Mouse (Mus musculus) gastrocnemius, adult 18-20 months (tissue): ENCODE results near the gene Arhgap4. TPM values are rescaled to one million over a fixed set of nuclear protein-coding genes. Genes with fewer than 3 reads are reported as not detected.

ENCODE experiments used
- DNase-seq: peaks from one replicate; pipeline ENCODE4 v3.0.0; 2021; ENCODE audit warnings: low spot score
- total RNA-seq, 2 experiments: library from RNA; stranded (reverse); gene quantifications; 2 replicates each; pipeline ENCODE4 v1.2.3; 2021

The Arhgap4 gene
- total RNA-seq, 2 experiments from 2014 or later = 0.33 to 0.43 TPM

DNA sequence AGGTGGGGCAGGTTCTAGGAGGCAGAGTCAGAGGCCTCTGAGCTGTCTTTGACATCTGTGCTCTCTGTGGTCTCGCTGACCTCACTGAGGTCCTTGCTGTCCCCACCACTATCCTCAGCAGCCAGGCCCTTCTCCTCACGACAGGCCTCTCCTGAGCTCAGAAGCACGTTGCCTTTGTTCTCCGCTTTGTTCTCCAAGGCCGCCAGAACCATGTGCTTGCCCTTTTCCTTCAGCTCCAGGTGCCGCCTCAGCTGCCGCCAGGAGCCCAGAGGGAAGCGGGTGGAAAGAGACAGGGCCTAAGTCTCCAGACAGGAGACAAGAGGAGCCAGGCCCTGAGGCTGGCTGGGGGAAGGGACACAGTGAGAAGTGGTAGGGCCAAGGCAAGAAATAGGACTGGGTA lies 4.7 kb downstream of the Arhgap4 start:
- no peak for DNase-seq

DNA sequence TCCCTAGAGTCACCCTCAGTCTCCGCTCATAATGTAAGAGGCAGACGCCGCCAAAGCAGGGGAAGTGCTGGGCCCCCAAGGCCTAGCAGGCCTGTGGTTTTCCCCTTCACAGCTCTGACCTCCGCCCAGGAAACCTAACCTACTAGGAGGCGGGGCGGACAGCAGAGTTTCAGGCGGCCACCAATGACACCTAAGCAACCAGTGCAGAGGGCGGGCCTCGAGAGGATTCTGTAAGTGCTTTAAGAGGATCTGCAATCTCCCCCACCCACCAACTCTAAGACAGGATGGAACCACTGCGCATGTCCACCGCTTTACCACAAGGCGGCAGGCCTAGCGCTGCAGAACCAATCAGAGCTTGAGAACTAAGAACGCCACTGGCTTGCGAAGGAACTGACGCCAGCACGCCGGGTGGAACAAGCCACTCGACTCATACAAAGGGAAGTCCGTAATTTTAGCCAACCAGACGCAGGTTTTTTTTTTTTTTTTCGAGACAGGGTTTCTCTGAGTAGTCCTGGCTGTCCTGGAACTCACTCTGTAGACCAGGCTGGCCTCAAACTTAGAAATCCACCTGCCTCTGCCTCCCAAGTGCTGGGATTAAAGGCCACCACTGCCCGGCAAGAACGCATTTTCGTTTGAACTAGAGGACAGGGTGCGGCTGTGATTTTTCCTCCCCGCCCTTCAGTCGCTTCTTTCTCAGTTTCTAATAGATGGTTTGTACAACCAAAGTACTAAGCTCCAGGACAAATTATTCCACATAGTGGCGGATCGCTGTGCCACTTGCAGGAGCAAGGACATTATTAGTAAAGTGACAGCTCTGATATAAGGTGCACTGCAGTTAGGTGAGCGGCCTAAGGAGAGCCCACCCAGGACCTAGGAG lies 6.6 kb downstream of the Arhgap4 start:
- DNase-seq = peak; percentile 91

DNA sequence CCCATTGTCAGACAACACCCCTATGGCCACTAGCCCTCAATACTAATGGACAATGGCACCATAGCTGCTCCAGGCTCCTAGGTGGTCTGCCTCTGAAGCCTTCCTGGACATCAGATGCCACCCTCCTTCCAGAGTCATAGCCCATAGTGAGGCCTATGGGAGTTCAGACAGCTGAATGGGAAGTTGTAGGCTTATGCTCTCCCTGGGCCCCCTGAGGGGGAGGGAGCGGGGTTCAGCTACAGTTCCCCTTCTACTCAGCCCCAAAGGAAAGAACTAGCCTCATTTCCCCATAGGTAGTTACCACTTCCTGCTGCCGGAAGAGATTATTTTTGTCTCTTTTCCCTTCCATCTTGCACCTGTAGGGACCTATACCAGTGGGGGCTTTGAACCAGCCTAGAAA lies 10.1 kb downstream of the Arhgap4 start:
- no peak for DNase-seq

DNA sequence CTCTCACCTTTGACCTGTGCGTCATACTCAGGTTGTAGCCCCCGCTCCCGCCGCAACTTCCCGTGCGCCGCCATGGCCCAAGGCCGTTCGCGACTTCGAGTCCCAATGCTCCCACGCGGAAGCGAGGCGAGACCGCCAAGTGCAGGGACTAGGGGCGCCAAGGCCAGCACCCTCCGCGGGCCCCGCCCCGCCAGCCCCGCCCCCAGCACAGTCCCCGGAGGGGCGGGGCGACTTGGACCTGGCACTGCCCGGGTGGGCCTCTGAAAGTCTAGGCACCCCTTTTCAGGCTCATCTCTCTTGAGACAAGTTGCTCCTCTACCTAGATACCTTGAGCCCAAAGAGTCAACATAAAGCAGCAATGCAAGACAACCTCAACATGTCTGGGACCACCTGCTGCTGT lies 10.5 kb downstream of the Arhgap4 start:
- DNase-seq = no peak

DNA sequence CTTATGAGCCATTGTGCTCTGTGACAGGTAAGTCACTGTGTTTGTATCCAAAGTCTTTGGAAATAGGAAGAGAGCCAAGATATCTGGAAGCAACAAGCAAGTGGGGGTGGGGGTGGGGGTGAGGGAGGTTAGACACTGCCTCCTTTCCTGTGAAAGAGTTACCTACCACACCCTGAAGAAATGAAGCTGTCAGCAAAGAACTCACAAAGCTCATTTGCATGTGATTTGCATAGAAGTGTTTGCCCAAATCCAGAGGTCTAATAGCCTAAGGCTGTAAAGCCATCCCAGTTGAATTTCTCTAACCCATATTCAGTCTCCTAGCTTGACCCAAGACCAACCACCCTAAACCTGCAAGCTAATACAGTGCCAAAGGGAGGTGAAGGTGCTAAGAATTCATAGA lies 11.2 kb downstream of the Arhgap4 start:
- DNase-seq = no peak

DNA sequence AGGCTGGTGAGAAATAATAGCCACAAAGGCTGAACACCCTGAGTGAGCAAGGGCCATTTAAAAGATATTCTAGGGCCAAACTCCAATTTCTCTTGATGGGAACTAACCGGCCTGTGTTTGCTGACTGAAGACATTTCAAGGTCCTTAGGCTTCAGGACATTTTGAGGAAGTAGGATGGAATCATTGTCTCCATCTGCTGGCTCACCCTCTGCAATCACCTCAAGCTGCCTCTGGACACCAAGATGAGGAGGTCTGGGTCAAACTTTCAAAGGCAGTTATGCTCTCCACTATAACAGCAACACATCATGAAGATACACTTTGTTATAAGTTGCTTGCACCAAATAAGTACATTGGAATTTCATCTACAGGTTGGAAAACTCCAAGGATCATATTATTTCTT lies 11.6 kb downstream of the Arhgap4 start:
- DNase-seq = no peak

DNA sequence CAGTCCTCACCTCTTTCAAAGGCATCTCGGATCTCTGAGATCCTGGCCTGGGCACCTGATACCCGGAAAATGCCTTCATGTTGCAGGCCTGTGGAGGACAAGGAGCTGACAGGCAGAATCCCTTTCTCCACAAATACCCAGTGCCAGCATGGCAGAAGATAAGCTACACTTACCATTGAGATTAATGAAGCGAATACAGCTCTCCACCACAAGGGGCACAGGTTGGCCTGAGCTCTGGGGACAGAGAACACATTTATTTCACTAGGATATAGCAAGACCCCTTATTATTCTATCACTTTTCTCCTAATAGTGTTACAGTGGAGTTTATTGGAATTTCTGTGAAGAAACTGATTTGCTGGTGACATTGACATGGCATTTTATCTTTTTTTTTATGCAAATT lies 23.7 kb downstream of the Arhgap4 start:
- DNase-seq = no peak

DNA sequence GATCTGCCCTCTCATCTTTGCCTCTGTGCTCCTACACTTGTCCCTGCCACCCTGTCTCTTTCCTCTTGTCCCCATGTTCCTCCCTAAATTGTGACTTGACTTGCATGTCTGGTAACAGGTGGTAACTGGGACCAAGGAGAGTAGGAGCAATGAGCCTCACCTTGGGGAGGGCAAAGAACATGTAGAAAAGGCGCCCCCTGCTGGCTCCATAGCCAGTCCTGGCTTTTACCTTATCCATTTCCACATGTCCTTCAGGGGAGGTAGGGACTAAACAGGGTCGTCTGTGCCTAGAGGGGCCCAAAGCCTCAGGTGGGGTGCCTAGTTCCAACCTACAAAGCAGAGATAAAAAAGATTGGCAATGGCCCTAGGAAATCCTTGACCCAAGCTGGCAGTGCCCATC lies 26.0 kb downstream of the Arhgap4 start, which contains the start of gene L1cam:
L1cam (minus strand) TSS at position 387 of the 400 bp plus-strand sequence.
- peak; percentile 28 for DNase-seq

DNA sequence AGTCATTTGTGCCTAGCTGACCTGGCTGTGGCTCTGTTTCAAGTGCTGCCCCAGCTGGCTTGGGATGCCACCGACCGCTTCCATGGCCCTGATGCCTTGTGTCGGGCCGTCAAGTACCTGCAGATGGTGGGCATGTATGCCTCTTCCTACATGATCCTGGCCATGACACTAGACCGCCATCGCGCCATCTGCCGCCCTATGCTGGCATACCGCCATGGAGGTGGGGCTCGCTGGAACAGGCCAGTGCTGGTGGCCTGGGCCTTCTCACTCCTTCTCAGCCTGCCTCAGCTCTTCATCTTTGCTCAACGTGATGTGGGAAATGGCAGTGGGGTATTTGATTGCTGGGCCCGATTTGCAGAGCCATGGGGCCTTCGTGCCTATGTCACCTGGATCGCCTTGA lies 28.8 kb downstream of the Arhgap4 start:
- no peak for DNase-seq

DNA sequence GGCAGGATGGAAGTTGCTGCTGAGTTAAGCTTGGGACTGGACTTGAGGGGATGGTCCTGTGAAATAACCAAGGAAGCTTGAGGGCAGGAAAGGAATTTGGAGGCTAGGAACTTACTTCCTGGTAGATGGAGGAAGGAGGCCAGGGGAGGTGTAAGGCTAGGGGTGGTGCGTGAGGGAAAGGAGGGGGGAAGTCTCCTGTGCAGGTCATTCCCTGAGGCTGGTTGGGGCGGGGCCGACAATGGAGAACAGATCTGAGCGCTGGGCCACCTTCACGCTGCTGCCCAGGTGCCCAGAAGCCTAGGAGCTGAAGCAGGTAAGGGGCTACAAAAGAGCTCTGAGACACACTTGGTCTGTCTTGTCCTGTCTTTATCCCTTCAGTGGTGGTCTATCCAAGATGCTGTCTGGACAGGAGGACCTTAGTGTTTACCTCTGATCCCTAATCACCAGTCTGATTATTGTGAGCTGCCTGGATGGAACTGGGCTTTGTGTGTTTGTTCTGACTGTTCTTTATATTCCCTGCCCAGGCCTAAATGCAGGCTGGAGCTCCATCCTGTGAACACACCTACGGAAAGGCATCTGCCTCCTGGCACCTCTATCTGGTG lies 30.0 kb downstream of the Arhgap4 start, which contains the start of gene Avpr2:
Avpr2 (plus strand) TSS at position 552 of the 602 bp plus-strand sequence.
- DNase-seq = no peak

DNA sequence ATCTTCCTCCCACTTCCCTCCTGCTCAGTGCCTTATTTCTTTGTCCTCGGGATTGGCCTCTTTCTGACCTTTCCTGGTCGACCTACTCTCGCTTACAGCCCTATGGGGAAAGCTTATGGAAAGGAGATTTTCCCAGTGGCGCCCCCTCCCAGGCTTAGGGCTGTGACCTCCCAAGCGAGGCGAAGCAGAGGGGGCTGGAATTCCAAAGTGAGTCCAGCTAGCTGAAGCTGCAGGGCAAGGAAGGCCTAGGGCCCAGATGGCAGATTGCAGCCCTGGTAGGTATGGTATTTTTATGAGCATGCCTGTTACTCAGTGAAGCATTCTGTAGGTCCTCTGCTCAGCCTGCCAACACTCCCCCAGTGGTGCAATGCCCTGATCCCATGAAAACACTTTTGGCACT lies 40.2 kb downstream of the Arhgap4 start:
- DNase-seq = no peak

DNA sequence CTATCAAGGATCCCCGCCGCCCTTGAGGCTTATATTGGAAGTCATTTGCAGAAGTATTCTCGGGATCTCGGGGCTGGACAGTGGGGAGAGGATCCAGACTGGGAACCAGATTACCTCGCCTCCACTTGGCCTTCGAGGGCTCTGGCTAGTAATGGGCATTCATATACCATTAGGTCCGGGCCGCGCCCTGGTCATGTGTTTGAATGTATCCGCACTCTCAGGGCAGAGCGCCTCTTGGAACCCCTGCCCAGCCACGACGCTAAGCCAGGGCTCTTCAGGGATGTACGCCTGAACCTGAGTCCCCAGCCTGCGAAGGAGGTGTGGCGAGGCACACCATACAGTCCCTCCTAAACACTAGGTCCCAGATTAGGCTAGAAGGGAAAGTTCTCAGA lies 40.6 kb downstream of the Arhgap4 start:
- DNase-seq = no peak

DNA sequence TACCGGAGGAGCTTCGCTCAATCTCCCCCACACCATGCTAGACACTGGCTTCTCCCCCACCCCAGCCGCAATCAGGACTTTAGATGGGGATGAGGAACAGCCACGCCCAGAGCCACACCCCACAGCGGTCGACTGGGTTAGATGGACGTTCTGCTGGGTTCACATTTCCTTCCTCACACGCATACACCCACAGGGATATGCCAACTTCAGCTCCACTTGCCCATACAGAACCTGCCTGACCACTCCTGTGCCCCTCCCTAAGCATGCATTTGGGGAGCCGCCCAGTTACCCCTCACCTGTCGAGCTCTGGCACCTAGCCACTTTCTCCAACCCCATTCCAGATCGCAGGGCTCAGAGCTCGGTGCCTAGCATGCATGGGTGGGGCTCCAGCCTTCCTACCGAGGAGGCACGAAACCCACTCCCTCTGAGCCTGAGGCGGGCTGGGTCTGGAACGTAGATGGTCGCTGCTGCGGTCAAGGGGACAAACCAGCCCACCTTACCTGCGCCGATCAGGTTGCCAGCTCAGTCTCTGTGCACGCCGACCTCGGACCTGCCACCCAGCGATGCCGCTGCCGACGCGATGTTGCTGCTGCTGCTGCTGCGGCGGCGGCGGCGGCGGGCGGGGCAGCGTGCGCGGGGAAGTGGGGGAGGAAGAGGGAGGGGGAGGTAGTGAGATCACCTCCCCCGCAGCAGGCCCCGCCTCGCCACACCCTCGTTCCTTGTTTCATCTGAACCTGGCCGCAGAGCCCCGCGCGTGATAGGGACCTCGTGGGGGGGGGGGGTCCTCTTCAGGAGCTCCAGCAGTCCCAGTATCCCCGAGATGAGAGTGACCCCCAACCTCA lies 41.3 kb downstream of the Arhgap4 start:
- DNase-seq = no peak

DNA sequence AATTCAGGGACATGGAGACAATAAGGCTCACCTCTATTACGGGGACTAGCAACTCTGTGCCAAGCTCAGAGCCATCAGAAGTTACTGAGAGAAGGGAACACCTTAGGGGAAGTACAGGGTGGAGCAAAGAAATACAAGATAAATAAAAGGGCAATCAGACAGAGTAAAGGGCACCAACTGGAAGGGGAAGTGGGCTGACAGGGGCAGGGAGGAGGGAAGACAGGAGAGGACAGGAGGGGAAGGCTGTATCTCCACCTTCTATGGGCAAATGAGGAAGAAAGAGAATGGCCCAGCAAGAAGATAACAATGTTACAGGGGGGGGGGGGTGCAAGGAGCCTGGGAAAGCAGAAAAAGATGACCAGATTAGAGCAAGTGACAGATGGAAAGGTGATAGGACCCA lies 44.7 kb downstream of the Arhgap4 start:
- no peak for DNase-seq

DNA sequence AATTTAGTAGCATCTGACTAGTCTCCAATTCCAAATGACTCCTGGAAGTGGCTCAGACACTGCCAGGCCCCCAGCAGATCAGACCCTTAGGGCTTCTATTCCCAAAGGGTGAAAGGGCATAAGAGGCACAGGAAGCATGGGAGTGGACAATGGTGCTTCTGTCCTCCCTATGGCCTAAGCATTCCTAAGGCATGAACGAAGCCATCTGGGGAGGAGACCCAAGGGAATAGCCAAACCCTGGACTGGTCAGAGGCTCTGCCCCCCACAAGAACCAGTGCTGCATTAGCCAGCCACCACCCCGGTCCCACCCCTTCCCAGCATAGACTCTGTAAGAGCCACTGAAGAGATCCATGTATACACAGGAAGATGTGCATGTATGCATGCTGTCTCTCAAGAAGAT lies 45.8 kb downstream of the Arhgap4 start:
- DNase-seq = no peak

DNA sequence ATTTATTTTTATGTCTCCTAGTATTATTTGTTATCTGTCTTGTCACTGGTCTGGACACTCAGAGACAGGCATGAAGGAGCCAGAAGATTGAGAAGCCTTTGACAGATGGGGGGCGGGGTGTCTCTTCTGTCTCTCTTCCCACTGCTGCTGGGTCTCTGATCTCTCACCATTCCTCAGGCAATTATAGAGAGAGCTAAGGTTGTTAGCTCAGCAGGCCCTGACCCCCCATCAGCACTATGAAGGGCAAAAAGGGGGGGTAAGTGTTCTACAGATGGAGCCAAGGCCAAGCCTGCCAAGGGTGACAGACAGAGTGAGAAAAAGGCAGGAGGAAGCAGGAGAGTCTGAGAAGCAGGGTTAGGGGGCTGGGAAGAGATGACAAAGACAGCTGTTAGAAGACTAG lies 49.7 kb downstream of the Arhgap4 start:
- DNase-seq = no peak

DNA sequence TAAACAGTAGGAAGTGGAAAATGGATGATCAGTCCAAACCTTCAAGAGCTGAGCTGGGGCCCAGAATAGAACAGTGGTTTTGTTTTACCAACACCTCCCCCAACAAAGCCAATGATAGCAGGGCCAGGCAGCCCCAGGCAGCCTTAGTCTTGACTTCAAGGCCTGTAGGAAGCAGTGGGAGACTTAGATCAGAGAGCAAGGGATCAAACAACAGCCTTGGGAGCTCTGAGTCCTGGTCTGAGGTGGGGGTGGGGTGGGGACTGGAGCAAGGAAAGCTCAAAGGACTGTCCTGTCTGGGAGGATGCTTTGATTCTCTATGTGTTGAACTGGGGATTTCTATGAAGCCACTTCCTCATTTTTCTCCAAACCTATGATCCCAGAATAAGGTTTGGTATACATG lies 50.2 kb downstream of the Arhgap4 start:
- no peak for DNase-seq

DNA sequence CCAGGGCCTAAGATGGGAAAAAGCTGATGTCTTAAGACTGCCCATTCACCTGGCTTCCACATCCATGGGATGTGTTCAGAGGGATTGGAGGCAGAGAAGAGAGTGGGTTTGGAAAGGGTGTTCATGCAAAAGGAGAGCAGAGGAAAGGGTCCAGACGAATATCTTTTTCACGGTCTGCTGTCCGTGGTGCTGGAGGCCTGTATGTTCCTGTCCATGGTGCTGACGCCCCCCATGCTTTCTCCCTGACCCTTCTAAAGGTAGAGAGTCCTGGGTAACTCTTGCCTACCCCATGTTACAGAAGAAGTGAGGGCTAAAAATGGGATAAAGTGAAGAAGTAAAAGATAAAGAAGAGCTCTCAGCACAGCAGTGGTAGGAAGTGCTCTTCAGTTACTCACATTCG lies 52.3 kb downstream of the Arhgap4 start:
- no peak for DNase-seq

DNA sequence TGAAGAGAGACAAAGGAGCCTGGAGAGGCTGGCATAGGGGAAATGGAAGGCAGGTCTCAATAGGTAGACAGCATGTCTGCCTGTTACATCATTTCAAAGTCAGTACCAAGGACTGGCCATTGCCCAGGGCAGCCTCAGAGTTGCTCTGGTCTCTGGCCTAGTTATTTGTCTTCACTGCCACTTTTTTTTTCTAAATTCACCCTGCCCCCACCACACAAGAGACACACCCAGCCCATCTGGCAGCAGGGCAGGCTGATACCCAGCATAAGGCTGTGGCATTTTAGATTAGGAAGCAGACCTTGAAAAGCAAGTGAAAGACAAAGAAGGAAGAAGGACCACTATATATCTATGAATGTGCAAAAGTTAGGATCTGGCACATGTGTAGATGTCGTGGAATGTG lies 53.8 kb downstream of the Arhgap4 start:
- DNase-seq = no peak

DNA sequence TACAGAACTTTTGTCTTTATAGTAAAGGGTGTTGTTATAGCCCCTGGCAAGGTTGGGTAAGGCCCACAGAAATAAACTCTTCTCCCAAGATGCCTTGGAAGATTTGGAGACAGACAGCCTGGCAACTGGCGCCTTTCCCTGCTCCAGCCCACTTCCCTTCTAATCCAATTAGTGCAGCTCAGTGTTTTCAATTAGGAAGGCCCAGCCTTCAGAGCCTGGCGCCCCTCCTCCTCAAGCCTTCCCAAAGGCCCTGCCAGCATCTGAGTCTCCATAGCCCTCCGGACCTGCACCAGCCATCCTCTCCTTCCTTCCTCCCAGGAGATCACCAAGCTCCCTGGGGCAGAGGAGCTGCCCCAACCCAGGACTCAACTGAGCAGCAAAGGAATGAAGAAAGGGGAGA lies 54.4 kb downstream of the Arhgap4 start:
- no peak for DNase-seq

DNA sequence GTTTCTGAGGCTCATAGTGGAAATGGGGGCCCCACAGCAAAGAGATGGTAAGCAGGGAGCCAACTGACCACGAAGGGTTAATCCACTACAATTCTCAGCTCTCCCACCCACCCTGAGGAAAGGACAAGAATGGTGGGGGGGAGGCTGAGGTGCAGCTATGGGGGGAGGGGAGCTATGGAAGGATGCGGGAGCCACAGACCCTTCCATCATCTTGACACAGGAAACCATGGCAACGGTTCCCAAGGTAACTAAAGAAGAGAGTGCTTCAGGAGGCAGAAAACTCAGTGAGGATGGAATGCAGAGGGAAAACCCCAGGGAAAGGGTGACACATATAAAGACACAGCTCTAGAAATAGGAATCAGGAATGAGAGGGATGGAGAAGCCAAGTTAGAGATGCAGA lies 57.0 kb downstream of the Arhgap4 start:
- DNase-seq = no peak

DNA sequence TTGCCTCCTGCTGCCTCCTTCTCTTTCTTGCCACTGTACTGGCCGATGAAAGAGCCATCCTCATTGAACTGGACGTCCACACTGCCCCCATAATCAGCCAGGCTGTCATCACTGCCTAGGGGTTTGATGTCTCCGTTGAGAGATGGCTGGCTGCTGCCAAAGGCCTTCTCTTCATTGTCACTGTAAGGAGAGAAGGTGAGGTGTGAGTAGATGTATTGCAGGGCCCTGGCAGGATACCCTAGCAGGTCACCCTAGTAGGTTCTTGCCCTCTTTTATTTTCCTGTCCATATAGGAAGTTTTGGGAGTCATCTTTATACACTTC lies 66.6 kb downstream of the Arhgap4 start:
- DNase-seq = no peak
